Mouse (Mus musculus): Measurements from ENCODE around the gene Irs2.

The Irs2 gene

GRCm38 (mm10) chr8:10953346-10954053, 54.8 kb downstream of the Irs2 start:
- DNase-seq (ENCODE audit: low spot score in 2 of 2) = peak; percentile 63 to 83

- DNase-seq (ENCODE audit: low spot score in 2 of 2) = no peak
These were observed 55.6 kb downstream of the Irs2 start for GRCm38 (mm10) chr8:10952706-10953105.

GRCm38 (mm10) chr8:10952235-10952634, 56.0 kb downstream of the Irs2 start:
- DNase-seq (ENCODE audit: low spot score in 2 of 2) = no peak

GRCm38 (mm10) chr8:10951567-10951966, 56.7 kb downstream of the Irs2 start:
- no peak for DNase-seq (ENCODE audit: low spot score in 2 of 2)

- DNase-seq (ENCODE audit: low spot score in 2 of 2) = peak; percentile 98 to 99
These were observed 62.1 kb downstream of the Irs2 start for GRCm38 (mm10) chr8:10945939-10946740.

- DNase-seq (ENCODE audit: low spot score in 2 of 2) = no peak
These were observed 62.8 kb downstream of the Irs2 start for GRCm38 (mm10) chr8:10945490-10945889.

- no peak for DNase-seq (ENCODE audit: low spot score in 2 of 2)
These were observed 64.8 kb downstream of the Irs2 start for GRCm38 (mm10) chr8:10943314-10944060.

GRCm38 (mm10) chr8:10939883-10940282, 68.4 kb downstream of the Irs2 start:
- no peak for DNase-seq (ENCODE audit: low spot score in 2 of 2)

GRCm38 (mm10) chr8:10939210-10939782, 69.0 kb downstream of the Irs2 start:
- DNase-seq (ENCODE audit: low spot score in 2 of 2) = no peak

GRCm38 (mm10) chr8:10938284-10938683, 70.0 kb downstream of the Irs2 start:
- DNase-seq (ENCODE audit: low spot score in 2 of 2) = no peak

- DNase-seq (ENCODE audit: low spot score in 2 of 2) = no peak
These were observed 71.6 kb downstream of the Irs2 start for GRCm38 (mm10) chr8:10936646-10937045.

- no peak for DNase-seq (ENCODE audit: low spot score in 2 of 2)
These were observed 73.0 kb downstream of the Irs2 start for GRCm38 (mm10) chr8:10935231-10935630.
